Mouse (Mus musculus) forebrain, embryonic 13.5 days (tissue): ENCODE measurements around the gene Fbxw8. TPM values are rescaled to one million over a fixed set of nuclear protein-coding genes. Genes with fewer than 3 reads are reported as not detected.

Source experiments
- ATAC-seq: fragments of 200-750 bp; cut with Nextera tagmentation; 2 replicates; pipeline ENCODE4 v1.8.0; 2017
- H3K27ac ChIP-seq: fragments of 300-500 bp; sonication (generic); 2 replicates; pipeline ENCODE4 v1.5.1; 2015; ENCODE audit warnings: inconsistent platforms, mild to moderate bottlenecking, moderate library complexity
- H3K27me3 ChIP-seq: fragments of 300-500 bp; sonication (generic); 2 replicates; pipeline ENCODE4 v1.6.1; 2015; ENCODE audit warnings: mild to moderate bottlenecking, inconsistent platforms
- H3K36me3 ChIP-seq: fragments of 300-500 bp; sonication (generic); 2 replicates; pipeline ENCODE4 v1.6.1; 2015; ENCODE audit warnings: mild to moderate bottlenecking, inconsistent platforms; ENCODE audit not compliant: poor library complexity, severe bottlenecking
- H3K4me1 ChIP-seq: fragments of 300-500 bp; sonication (generic); 2 replicates; pipeline ENCODE4 v1.6.1; 2015; ENCODE audit warnings: inconsistent platforms
- H3K4me2 ChIP-seq: fragments of 300-500 bp; sonication (generic); 2 replicates; pipeline ENCODE4 v1.6.1; 2015; ENCODE audit warnings: inconsistent platforms, mild to moderate bottlenecking, moderate library complexity
- H3K4me3 ChIP-seq: fragments of 300-500 bp; sonication (generic); 2 replicates; pipeline ENCODE4 v1.5.1; 2015; ENCODE audit warnings: mild to moderate bottlenecking, inconsistent platforms
- H3K9ac ChIP-seq: fragments of 300-500 bp; sonication (generic); 2 replicates; pipeline ENCODE4 v1.6.1; 2015; ENCODE audit warnings: mild to moderate bottlenecking, inconsistent platforms
- H3K9me3 ChIP-seq: fragments of 300-500 bp; sonication (generic); replicated peaks from 2 replicates; pipeline ENCODE4 v1.6.1; 2016; ENCODE audit warnings: inconsistent platforms
- WGBS: fragments of 180-500 bp; shearing (Covaris S2); methylation state at CpG from one replicate; pipeline ENCODE4 v1.1.7; 2015; 5-methylcytosine and 5-hydroxymethylcytosine counted together
- polyA plus RNA-seq: library from polyadenylated mRNA; unstranded; fragments of >200 nt; fragmentation: Nextera tagmentation; extraction: Ambion mirVana; gene quantifications from 2 replicates; pipeline ENCODE4 v1.2.1, GENCODE M21; 2015

The Fbxw8 gene
- polyA plus RNA-seq, 1 experiment from 2014 or later = 23.5 TPM

DNA sequence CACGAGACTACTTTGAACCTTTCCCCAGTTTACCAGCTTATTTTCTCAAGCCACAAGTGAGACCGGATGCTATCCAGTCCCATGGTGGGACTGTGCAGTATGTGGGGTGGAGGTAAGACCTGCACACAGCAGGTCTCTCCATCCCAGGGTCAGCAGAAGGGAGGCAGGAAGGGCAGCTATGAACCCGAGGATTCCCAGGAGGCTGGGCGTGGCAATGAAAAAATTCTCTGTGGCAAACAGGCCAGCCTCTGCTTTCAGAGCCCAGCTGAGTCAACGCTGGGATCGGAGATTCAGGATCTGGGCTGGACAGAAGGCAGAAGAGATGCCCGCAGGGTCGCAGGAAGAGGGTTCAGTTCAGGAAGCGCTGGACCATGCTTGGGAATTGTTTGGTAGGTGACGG is 8.0 kb downstream of the Fbxw8 start:
- H3K36me3 ChIP-seq = peaks cover 20% of the 10 kb centered on the region
- no peaks in the 10 kb centered on the region for H3K9me3 ChIP-seq
- 87% methylated on average over 10 of the region's 10 CpGs for WGBS
- H3K4me3 ChIP-seq = no peak overlapping the region
- H3K27ac ChIP-seq = 0 out of 2 replicates have a peak overlapping the region, but pooled peaks have one; percentile 21
- no peak overlapping the region for H3K9ac ChIP-seq
- no peak for ATAC-seq
- H3K27me3 ChIP-seq = no peaks in the 10 kb centered on the region
- peaks cover 19% of the 10 kb centered on the region for H3K4me1 ChIP-seq
- no peak overlapping the region for H3K4me2 ChIP-seq

DNA sequence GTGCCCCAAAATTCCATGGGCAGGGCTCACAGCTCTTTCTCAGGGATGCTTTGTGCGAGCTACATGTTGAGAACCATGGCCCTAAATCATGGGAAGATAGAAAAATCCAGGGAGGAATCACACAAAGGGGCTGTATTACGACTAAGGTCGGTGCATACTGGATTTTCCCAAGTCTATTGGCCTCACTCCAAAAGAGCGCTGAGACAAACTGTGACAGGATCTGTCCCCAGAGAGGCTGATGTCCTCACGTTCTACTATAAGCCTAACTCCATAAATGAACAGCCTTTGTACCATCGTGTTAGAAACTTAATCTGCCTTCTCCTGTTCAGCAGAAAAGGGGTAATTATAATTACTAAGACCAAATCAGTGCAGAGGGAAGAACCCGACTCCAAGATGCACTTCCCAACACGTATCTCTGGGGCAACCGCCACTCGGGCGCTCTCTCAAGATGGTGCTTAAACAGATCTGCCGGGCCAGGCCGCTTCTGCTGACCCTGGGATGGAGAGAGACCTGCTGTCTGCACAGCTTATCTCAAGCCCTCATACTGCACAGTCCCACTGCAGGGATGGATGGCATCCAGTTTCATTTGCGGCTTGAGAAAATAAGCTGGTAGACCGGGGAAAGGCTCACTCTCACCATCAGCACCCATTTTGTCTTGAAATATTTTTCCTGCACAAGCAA is 9.1 kb downstream of the Fbxw8 start:
- H3K9ac ChIP-seq = no peak overlapping the region
- WGBS = 75% methylated on average over 15 of the region's 15 CpGs
- no peaks in the 10 kb centered on the region for H3K9me3 ChIP-seq
- H3K27me3 ChIP-seq = no peaks in the 10 kb centered on the region
- ATAC-seq = no peak
- H3K4me3 ChIP-seq = no peak overlapping the region
- H3K4me2 ChIP-seq = no peak overlapping the region
- peak overlapping the region; percentile 74 for H3K27ac ChIP-seq
- peaks cover 19% of the 10 kb centered on the region for H3K4me1 ChIP-seq
- H3K36me3 ChIP-seq = peaks cover 23% of the 10 kb centered on the region

DNA sequence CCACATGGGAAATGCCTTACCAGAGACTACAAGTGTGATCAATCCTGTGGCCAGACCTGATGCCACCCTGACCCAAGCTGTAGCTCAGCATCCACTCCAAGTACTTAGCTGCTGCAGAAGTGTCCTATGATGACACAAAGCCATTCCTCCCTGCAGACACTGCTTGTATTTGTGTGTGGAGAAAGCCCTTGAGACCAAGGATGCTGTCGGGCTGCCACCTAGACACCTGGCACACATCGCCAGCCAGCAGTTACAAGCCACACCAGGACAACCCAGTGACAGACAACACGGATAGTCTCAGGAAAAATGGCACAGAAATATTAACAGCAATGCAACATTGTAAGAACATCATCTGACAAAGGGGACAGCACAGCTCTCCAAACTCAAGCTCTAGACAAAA is 9.8 kb downstream of the Fbxw8 start:
- no peaks in the 10 kb centered on the region for H3K9me3 ChIP-seq
- H3K4me1 ChIP-seq = peaks cover 19% of the 10 kb centered on the region
- no peak overlapping the region for H3K9ac ChIP-seq
- no peak for ATAC-seq
- H3K36me3 ChIP-seq = peaks cover 29% of the 10 kb centered on the region
- H3K27me3 ChIP-seq = no peaks in the 10 kb centered on the region
- peak overlapping the region; percentile 74 for H3K27ac ChIP-seq
- 87% methylated on average over 3 of the region's 3 CpGs for WGBS
- no peak overlapping the region for H3K4me2 ChIP-seq
- no peak overlapping the region for H3K4me3 ChIP-seq

DNA sequence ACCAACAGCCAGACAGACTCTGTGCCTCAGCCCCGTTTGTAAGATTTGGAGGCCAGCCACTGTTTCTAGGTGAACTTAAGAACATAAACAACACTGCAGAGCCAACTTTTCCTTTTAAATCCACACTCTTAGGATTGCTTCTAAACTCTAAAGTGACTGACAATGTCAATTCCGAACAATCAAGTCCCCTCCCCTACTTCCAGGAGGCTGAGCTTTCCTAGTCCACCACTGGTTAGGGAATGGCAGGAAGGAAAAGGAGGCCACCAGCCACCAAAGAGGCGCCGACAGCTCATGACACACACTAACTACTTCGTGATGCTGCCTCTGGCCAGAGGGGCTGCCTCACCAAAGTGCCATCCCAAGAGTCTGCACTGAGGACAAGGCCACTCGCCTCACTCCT is 10.5 kb downstream of the Fbxw8 start:
- Histone ChIP-seq H3K9me3 (no peaks in the 10 kb centered on the region), H3K4me1 (peaks cover 19% of the 10 kb centered on the region), H3K4me3 (no peak overlapping the region), H3K36me3 (peaks cover 36% of the 10 kb centered on the region), H3K9ac (no peak overlapping the region), H3K27ac (no peak overlapping the region), H3K4me2 (no peak overlapping the region), H3K27me3 (no peaks in the 10 kb centered on the region)
- ATAC-seq = no peak
- WGBS = 86% methylated on average over 6 of the region's 6 CpGs

DNA sequence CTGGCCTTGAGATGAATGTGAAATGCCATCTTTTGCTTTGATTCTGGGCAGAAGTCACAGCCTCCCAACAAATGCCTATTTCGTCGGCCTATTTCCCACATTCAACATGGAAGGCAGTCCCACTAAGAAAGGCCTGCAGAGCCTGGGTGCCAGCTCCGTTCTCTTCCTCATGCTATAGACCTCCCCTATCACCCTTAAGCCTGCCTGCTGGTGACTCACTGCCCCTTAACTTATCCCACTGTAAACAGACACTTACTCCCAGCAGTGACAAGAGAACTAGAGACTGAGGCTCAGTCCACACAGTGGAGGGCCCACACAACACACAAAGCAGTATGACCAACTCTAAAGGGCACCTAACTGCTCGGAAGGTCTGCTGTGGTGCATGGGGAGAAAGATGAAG is 10.9 kb downstream of the Fbxw8 start:
- Histone ChIP-seq H3K27me3 (no peaks in the 10 kb centered on the region), H3K4me2 (no peak overlapping the region), H3K4me1 (peaks cover 19% of the 10 kb centered on the region), H3K9ac (no peak overlapping the region), H3K36me3 (peaks cover 39% of the 10 kb centered on the region), H3K9me3 (no peaks in the 10 kb centered on the region), H3K4me3 (no peak overlapping the region), H3K27ac (no peak overlapping the region)
- ATAC-seq = no peak
- WGBS = 89% methylated on average over 4 of the region's 4 CpGs

DNA sequence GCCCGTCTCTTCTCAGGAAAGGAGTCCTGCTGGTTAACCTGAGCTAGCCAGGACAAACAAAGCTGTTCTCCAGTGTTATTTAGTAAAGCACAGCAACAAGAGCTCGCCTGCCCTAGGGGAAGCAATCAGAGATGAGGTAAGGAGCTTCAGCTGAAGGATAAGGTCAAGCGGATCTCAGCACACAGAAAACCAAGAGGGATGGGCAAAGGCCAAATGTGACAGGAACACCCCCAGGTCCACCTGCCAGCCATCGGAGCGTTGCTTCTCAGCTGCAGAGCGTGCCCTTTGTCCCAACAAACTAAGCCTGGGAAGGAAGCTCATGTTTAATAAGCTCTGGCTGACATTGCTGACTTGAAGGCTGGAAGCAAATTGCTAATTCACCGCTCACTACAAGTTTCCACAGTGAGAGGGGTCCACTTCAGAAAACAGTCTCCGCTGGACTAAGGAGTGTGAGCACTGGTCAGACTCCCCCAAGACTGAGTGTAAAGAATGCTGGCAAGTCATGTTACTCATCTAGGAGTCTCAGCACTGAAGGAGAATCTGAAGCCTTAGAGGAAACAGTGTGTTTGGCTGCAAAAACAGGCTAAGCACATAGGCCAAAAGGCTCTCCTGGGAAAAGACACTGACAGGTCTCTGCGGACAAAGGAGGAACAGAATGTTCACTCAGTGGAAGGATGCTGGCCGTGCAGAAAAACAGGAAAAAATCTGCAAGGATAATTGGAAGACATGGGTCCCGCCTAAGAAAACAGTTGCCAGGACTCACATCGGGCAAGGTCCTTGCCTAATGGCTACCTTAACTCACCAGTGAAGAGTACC is 11.8 kb downstream of the Fbxw8 start:
- WGBS = 84% methylated on average over 12 of the region's 12 CpGs
- peaks cover 19% of the 10 kb centered on the region for H3K4me1 ChIP-seq
- H3K9ac ChIP-seq = no peak overlapping the region
- no peak overlapping the region for H3K27ac ChIP-seq
- H3K36me3 ChIP-seq = peaks cover 46% of the 10 kb centered on the region
- no peak for ATAC-seq
- H3K27me3 ChIP-seq = no peaks in the 10 kb centered on the region
- no peaks in the 10 kb centered on the region for H3K9me3 ChIP-seq
- no peak overlapping the region for H3K4me2 ChIP-seq
- H3K4me3 ChIP-seq = no peak overlapping the region

DNA sequence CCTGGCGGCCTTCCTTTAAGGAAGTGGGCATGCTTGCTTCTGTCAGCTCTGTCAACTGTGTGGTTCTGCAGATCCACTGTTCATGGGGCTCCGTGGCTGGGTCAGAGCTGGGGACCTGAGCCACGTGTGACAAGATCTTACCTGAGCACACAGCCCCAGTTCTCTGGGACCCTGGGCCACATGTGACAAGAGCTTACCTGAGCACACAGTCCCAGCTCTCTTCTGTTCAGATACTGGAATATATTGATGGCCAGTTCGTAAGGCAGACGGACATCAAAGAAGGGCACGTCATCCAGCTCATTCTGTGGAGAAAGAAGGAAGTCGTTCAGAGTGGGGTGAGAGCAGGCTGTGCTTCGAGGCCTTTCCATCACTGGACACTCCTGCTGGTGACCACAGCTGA is 12.8 kb downstream of the Fbxw8 start:
- peaks cover 53% of the 10 kb centered on the region for H3K36me3 ChIP-seq
- no peak for ATAC-seq
- no peak overlapping the region for H3K4me3 ChIP-seq
- WGBS = 92% methylated on average over 8 of the region's 8 CpGs
- H3K27me3 ChIP-seq = no peaks in the 10 kb centered on the region
- no peaks in the 10 kb centered on the region for H3K9me3 ChIP-seq
- H3K27ac ChIP-seq = no peak overlapping the region
- no peak overlapping the region for H3K4me2 ChIP-seq
- H3K4me1 ChIP-seq = peaks cover 19% of the 10 kb centered on the region
- H3K9ac ChIP-seq = no peak overlapping the region

DNA sequence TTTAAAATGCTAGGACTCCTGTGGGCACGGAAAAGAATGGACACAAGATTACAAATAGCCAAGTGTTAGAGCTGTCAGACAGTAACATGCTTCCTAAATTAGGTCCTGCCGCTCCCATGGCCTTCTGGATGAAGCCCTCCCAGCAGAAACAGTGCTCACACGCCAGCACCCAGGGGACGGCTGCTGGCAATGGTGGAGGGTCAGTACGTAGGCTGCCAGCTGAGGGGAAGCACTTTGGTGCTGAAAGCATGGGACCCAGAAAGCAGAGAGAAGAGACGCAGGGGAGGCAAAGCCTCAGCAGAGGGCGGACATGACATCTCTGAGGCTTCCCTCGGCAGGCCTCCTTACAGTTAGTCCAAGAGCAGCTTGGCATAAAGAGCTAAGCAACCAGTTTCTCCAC is 15.6 kb downstream of the Fbxw8 start:
- peaks cover 48% of the 10 kb centered on the region for H3K36me3 ChIP-seq
- no peak overlapping the region for H3K4me3 ChIP-seq
- ATAC-seq = no peak
- H3K9ac ChIP-seq = no peak overlapping the region
- no peaks in the 10 kb centered on the region for H3K4me1 ChIP-seq
- no peaks in the 10 kb centered on the region for H3K27me3 ChIP-seq
- WGBS = 94% methylated on average over 8 of the region's 8 CpGs
- H3K9me3 ChIP-seq = no peaks in the 10 kb centered on the region
- H3K27ac ChIP-seq = no peak overlapping the region
- H3K4me2 ChIP-seq = no peak overlapping the region

DNA sequence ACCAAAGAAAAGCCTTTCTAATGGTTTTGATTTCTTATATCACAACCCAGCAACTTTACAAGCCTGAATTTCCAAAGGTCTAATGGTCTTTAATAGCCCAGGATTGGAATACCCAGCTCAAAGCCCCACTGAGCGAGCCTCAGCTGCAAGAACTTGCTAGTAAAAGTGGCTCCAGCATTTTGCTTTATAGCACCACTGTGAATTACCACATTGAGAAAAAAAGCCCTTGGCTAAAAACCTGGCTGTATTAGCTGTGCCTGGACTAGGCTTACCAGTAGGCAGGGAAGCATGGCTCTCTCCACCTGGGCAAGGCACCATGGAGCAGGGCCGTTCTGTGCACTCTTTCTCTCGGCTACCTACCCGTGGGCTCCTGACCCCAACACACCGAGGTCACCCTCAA is 18.9 kb downstream of the Fbxw8 start:
- H3K27ac ChIP-seq = no peak overlapping the region
- H3K36me3 ChIP-seq = peaks cover 33% of the 10 kb centered on the region
- H3K4me3 ChIP-seq = no peak overlapping the region
- no peaks in the 10 kb centered on the region for H3K9me3 ChIP-seq
- H3K4me1 ChIP-seq = no peaks in the 10 kb centered on the region
- H3K4me2 ChIP-seq = no peak overlapping the region
- no peak overlapping the region for H3K9ac ChIP-seq
- ATAC-seq = no peak
- 86% methylated on average over 5 of the region's 5 CpGs for WGBS
- no peaks in the 10 kb centered on the region for H3K27me3 ChIP-seq

DNA sequence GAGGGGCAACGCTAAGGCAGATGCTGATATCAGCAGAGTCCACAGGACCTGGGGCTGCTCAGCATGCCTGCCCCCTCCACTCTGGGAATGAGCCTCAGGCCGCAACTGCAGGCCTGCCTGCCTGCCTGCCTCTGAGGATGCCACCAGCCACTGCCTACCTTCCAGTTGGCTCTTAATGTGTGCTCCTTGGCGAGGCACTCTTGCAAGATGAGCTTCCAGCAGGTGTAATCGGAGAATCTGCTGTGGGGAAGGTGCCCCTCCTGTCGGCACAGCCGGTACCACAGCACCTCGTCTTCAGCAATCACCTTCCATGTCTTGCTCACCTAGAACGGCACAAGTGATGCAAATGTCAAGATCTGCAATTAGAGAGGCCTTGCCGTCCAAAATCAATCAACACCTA is 26.6 kb downstream of the Fbxw8 start:
- no peak overlapping the region for H3K9ac ChIP-seq
- H3K4me1 ChIP-seq = peaks cover 10% of the 10 kb centered on the region
- H3K27ac ChIP-seq = peak overlapping the region; percentile 52
- no peak overlapping the region for H3K4me3 ChIP-seq
- no peaks in the 10 kb centered on the region for H3K27me3 ChIP-seq
- no peak overlapping the region for H3K4me2 ChIP-seq
- peaks cover 48% of the 10 kb centered on the region for H3K36me3 ChIP-seq
- 75% methylated on average over 9 of the region's 9 CpGs for WGBS
- H3K9me3 ChIP-seq = no peaks in the 10 kb centered on the region
- no peak for ATAC-seq

DNA sequence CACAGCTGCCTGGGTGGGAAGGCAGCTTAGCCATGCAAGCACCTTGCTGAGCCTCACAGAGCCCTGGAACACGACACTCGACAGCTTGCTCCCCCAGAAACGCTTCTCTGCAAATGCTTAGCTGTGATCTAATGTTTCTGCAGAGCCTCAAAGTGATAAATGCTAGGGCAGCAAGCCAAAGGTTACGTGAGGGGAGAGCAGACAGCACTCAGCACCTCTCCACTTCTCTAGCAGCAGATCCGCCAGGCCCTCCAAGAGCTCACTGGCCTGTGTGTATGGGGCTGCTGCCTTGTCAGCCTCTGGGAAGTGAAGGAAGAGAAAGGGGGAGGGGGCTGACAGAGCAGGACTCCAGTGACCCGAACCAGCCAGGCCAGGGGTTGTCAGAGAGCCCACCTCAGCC is 27.1 kb downstream of the Fbxw8 start:
- ATAC-seq = no peak
- H3K36me3 ChIP-seq = peaks cover 48% of the 10 kb centered on the region
- H3K27ac ChIP-seq = peak overlapping the region; percentile 52
- H3K4me3 ChIP-seq = no peak overlapping the region
- 84% methylated on average over 6 of the region's 6 CpGs for WGBS
- H3K4me2 ChIP-seq = no peak overlapping the region
- H3K9ac ChIP-seq = 0 out of 2 replicates have a peak overlapping the region, but pooled peaks have one; percentile 2
- no peaks in the 10 kb centered on the region for H3K9me3 ChIP-seq
- H3K4me1 ChIP-seq = peaks cover 14% of the 10 kb centered on the region
- no peaks in the 10 kb centered on the region for H3K27me3 ChIP-seq

DNA sequence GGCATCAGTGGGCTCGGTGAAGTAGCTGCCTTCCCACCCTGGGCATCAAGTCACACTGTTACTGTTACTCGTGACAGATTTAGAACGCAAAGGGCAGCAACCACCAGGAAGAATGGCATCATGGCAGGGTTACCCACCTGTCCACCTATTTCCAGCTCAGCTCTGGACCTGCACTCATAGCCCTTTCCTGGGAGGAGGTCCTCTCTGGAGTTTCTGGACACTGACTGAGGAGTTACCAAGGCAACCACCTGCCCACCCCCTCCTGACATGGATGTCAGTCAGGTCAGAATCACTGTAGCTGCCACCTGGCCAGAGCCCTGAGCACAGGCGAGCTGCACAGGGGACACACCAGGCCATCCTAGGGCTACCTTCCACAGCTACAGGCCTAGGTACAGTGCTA is 28.6 kb downstream of the Fbxw8 start:
- Histone ChIP-seq H3K4me2 (no peak overlapping the region), H3K9ac (no peak overlapping the region), H3K36me3 (peaks cover 48% of the 10 kb centered on the region), H3K27me3 (no peaks in the 10 kb centered on the region), H3K4me3 (no peak overlapping the region), H3K9me3 (no peaks in the 10 kb centered on the region), H3K27ac (no peak overlapping the region), H3K4me1 (peaks cover 18% of the 10 kb centered on the region)
- ATAC-seq = no peak
- 97% methylated on average over 4 of the region's 4 CpGs for WGBS
